Mouse (Mus musculus): ENCODE data around the gene Fbxo11.
"Not testable (repeated sequence)": the region's sequence is repeated elsewhere in the genome, so short reads cannot be mapped to it uniquely, and the experiment has no call there.

- TF ChIP-seq CTCF (IDR thresholded peaks at IDR 0.05; ENCODE audit: control insufficient read depth, insufficient read depth, insufficient read length); MAX (IDR thresholded peaks at IDR 0.05); MYOD1 (IDR thresholded peaks at IDR 0.05; ENCODE audit: control insufficient read depth, insufficient read length, low read depth); MYOG (IDR thresholded peaks at IDR 0.05; ENCODE audit: control insufficient read depth, extremely low read depth, insufficient read length); USF1 (IDR thresholded peaks at IDR 0.05; ENCODE audit: low read depth); FOSL1 (IDR thresholded peaks at IDR 0.05; ENCODE audit: insufficient read depth, low read length, poor library complexity, severe bottlenecking); CEBPB (IDR thresholded peaks at IDR 0.05; ENCODE audit: low read depth): not testable (repeated sequence)
Observed at GRCm38 (mm10) chr17:87971696-87972591, 93.1 kb downstream of the Fbxo11 start.

All from C2C12 (cell line).